Mouse (Mus musculus) stomach, embryonic 14.5 days (tissue): Measurements from ENCODE around the gene Ccdc114. TPM values are rescaled to one million over a fixed set of nuclear protein-coding genes. Genes with fewer than 3 reads are reported as not detected.

Experiments used
- ATAC-seq: fragments of 200-750 bp; cut with Nextera tagmentation; 2 replicates; pipeline ENCODE4 v1.8.0; 2017; ENCODE audit warnings: low read depth, moderate TSS enrichment; ENCODE audit not compliant: insufficient number of reproducible peaks, insufficient read depth, low FRiP score
- H3K27ac ChIP-seq: fragments of 300-500 bp; sonication (generic); 2 replicates; pipeline ENCODE4 v1.5.1; 2014; ENCODE audit warnings: mild to moderate bottlenecking, low read length, moderate library complexity, mixed read lengths
- H3K27me3 ChIP-seq: fragments of 300-500 bp; sonication (generic); 2 replicates; pipeline ENCODE4 v1.6.1; 2014; ENCODE audit warnings: low read length, control low read depth, mixed read lengths; ENCODE audit not compliant: control insufficient read depth, insufficient read depth
- H3K36me3 ChIP-seq: fragments of 300-500 bp; sonication (generic); 2 replicates; pipeline ENCODE4 v1.6.1; 2014; ENCODE audit warnings: mild to moderate bottlenecking, control low read depth, low read length, moderate library complexity, mixed read lengths; ENCODE audit not compliant: control insufficient read depth, insufficient read depth
- H3K4me1 ChIP-seq: fragments of 300-500 bp; sonication (generic); 2 replicates; pipeline ENCODE4 v1.6.1; 2014; ENCODE audit warnings: low read length, control low read depth, mixed read lengths; ENCODE audit not compliant: control insufficient read depth, insufficient read depth
- H3K4me2 ChIP-seq: fragments of 300-500 bp; sonication (generic); replicated peaks from 2 replicates; pipeline ENCODE4 v1.6.1; 2014; ENCODE audit warnings: low read depth, low read length, control low read depth
- H3K4me3 ChIP-seq: fragments of 300-500 bp; sonication (generic); 2 replicates; pipeline ENCODE4 v1.5.1; 2014; ENCODE audit warnings: low read depth, low read length, control low read depth
- H3K9ac ChIP-seq: fragments of 300-500 bp; sonication (generic); replicated peaks from 2 replicates; pipeline ENCODE4 v1.6.1; 2014; ENCODE audit warnings: low read depth, mild to moderate bottlenecking, control low read depth, low read length, moderate library complexity, mixed read lengths
- H3K9me3 ChIP-seq: fragments of 300-500 bp; sonication (generic); 2 replicates; pipeline ENCODE4 v1.6.1; 2016; ENCODE audit warnings: low read depth, low read length, control low read depth; ENCODE audit not compliant: control insufficient read depth
- WGBS: fragments of 180-500 bp; shearing (Covaris S2); extraction: QIAGEN DNeasy Blood & Tissue Kit; methylation state at CpG from one replicate; pipeline ENCODE4 v1.1.7; 2014; 5-methylcytosine and 5-hydroxymethylcytosine counted together
- polyA plus RNA-seq: library from polyadenylated mRNA; unstranded; fragments of >200 nt; fragmentation: Nextera tagmentation; extraction: Ambion mirVana; gene quantifications from 2 replicates; pipeline ENCODE4 v1.2.1, GENCODE M21; 2014

The Ccdc114 gene
- polyA plus RNA-seq, 1 experiment from 2014 or later = 3.4 TPM

DNA sequence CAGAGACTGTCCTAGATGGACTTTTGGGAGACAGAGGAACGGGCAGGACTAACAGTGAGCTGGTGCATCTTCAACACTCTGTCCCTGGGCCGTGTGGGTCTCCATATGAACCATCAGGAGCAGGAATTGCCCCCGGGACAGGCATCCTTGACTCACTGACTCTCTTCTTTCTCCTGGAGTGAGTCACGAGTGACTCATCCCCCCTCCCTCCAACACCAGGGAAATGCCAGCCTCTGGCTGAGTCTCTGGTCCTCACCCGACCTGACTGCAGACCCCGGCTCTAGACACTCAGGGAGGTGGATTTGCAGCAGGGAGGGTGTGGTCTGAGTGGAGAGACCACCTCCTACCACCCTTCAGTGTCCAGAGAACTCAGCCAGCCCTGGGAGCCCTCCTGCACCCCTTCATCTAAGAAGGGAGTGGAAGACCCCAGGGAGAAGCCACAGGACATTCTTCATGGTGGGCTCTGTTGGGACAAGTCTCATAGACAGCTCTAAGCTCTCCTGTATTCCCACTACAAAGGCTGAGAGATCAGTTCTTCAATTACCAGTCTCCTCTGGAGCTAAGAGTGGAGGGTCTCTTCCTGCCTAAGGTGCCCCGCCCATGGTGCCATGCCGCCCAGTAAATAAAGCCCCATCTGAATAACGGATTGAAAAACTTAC lies 3.2 kb upstream of the Ccdc114 start:
- H3K27ac ChIP-seq = peak overlapping the region; percentile 96
- peak overlapping the region; percentile 76 for H3K4me2 ChIP-seq
- H3K36me3 ChIP-seq = peaks cover 10% of the 10 kb centered on the region; the same call in 1 of the 2 replicates
- no peak for ATAC-seq
- H3K27me3 ChIP-seq = no peaks in the 10 kb centered on the region
- 12% methylated on average over 9 of the region's 9 CpGs for WGBS
- H3K9me3 ChIP-seq = no peaks in the 10 kb centered on the region
- peaks cover 60% of the 10 kb centered on the region for H3K4me1 ChIP-seq
- H3K9ac ChIP-seq = peak overlapping the region; percentile 63
- peak overlapping the region; percentile 53 for H3K4me3 ChIP-seq

DNA sequence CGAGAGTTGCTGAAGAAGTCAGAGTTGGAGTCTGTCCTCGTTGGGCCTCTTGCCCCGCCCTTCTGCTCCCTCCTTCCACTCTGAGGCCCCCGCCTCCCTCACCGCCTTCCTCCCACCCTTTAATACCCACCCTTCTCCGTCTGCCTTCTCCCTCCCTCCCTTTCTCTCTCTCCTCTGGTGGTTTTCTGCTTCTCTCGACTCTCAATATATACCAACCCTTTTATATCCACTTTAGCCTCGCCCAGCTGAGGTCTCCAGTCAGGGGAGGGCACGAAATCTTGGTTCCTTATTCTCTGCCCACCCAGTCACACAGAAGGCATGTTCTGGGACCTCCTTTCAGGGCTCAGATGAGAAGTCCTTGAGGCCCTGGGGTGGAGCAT lies 2.6 kb upstream of the Ccdc114 start, which contains the start of gene Emp3:
Emp3 (minus strand) TSS at position 163 of the 380 bp plus-strand sequence.
- ATAC-seq = no peak
- Histone ChIP-seq H3K4me1 (peaks cover 55% of the 10 kb centered on the region), H3K27ac (peak within 1 kb of the TSS; percentile 96), H3K9me3 (no peaks in the 10 kb centered on the region), H3K4me3 (peak within 1 kb of the TSS; percentile 53), H3K27me3 (no peaks in the 10 kb centered on the region), H3K4me2 (peak within 1 kb of the TSS; percentile 76), H3K36me3 (peaks cover 10% of the 10 kb centered on the region; the same call in 1 of the 2 replicates), H3K9ac (peak within 1 kb of the TSS; percentile 63)
- 12% methylated on average over 9 of the region's 9 CpGs for WGBS

DNA sequence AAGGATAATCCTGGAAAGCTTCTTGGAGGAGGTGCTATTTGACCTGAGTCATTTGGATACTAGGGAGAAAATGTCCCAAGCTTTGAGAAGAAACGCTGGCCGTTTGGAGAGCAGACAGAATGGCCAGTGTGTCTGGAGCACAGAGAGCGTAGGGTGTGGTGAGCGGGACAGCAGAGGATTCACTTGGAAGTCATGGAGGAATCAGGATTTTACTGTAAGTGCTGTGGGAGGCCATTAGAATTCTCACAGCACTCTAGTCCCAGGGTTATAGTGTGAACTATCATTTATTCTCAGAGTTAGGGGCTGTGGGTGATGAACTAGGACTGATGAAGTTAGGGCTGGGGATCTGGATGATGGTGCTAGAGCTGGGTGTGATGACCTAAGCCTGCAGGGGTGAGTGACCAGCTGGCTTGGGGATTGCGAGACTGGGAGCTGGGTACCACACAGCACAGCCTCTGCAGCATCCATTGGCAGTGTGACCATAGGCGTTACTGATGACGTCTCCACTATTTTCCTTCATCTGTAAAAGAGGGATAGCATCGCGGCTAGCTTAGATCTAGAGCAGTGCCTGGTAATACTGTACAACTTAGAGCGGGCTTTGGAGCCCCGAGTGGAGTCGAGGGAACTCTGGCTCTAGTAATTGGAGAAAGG lies 1.8 kb upstream of the Ccdc114 start:
- 79% methylated on average over 12 of the region's 12 CpGs for WGBS

DNA sequence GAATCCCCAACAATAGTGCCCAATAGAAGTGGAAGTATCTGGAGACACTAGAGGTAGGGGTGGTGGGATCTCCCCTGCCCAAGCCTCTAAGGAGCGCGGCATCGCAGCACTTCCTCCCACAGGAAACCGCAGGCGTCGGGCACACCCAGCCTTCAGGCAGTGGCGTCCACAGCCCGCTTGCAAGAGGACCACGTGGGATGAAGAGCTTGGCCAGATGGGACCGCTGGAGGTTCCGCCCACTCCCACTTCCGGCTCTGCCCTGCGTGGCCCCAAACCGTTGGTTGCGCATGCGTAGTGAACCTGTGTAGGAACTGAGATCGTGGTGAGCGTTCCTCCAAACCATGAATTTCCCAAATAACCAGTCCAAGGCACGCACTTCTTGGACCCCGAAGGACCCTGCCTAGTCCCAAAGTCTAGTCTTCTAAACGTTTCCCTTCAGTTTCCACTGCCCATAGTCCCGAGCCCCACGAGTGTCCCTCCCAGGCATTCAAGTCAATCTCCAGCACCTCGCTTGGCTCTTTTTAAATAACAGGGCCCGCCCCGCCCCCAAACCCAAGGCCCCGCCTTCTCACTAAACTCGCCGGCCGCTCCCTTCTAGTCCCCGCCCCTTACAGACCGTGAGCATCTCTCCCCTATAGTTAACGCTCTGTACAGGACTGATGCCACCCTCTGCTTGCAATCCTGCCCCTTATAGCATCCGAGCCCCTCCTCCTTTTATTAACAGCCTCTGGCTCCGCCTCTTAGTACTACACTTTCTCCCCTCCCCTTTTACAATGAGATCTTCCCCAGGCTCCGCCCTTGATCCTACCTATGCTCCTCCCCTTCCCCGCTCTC lies 727 bp upstream of the Ccdc114 start:
- Histone ChIP-seq H3K9me3 (no peaks in the 10 kb centered on the region), H3K27me3 (no peaks in the 10 kb centered on the region), H3K9ac (0 out of 2 replicates have a peak overlapping the region, but pooled peaks have one; percentile 18), H3K4me2 (peak overlapping the region; percentile 50), H3K27ac (peak overlapping the region; percentile 96), H3K4me1 (peaks cover 38% of the 10 kb centered on the region), H3K36me3 (peaks cover 8% of the 10 kb centered on the region; the same call in 1 of the 2 replicates), H3K4me3 (peak overlapping the region; percentile 35)
- peak; percentile 88 for ATAC-seq
- WGBS = under 1% methylated on average over 37 of the region's 37 CpGs

More for the DNA sequence above, 1.8 kb upstream of the Ccdc114 start:
- no peak for ATAC-seq
- peak overlapping the region; percentile 96 for H3K27ac ChIP-seq
- H3K9ac ChIP-seq = no peak overlapping the region
- peaks cover 49% of the 10 kb centered on the region for H3K4me1 ChIP-seq
- H3K9me3 ChIP-seq = no peaks in the 10 kb centered on the region
- H3K4me2 ChIP-seq = peak overlapping the region; percentile 50
- H3K27me3 ChIP-seq = no peaks in the 10 kb centered on the region
- no peak overlapping the region for H3K4me3 ChIP-seq
- H3K36me3 ChIP-seq = peaks cover 10% of the 10 kb centered on the region; the same call in 1 of the 2 replicates

DNA sequence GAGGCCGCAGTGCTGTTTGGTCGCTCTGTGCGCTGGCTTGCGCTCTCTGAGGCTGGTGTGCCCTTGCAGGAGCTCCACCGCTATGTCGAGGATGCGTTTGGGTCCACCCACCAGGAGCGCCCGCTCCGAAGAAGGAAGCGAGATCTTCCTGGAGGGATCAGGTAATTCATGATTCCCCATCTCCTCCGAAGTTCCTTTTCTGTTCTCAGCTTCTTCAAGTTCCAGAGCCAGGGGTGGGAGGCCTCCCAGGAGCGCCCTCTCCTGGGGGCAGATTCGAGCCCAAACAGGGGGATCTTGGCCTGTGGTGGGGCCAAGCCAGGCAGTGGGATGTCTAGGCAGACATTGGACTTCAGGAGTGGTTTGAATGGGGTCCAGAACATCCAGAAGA lies 551 bp downstream of the Ccdc114 start:
- WGBS = 21% methylated on average over 14 of the region's 14 CpGs
- Histone ChIP-seq H3K9me3 (no peaks in the 10 kb centered on the region), H3K27ac (0 out of 2 replicates have a peak overlapping the region, but pooled peaks have one; percentile 96), H3K27me3 (no peaks in the 10 kb centered on the region), H3K4me3 (peak overlapping the region; percentile 35; the same call in 1 of the 2 replicates), H3K36me3 (no peaks in the 10 kb centered on the region), H3K9ac (no peak overlapping the region), H3K4me1 (peaks cover 31% of the 10 kb centered on the region), H3K4me2 (peak overlapping the region; percentile 50)
- no peak for ATAC-seq

- Histone ChIP-seq H3K4me3 (no peak overlapping the region), H3K36me3 (no peaks in the 10 kb centered on the region), H3K4me1 (0 out of 2 replicates have a peak, but pooled peaks cover 6% of the 10 kb centered on the region), H3K4me2 (no peak overlapping the region), H3K27ac (peak overlapping the region; percentile 66; the same call in 1 of the 2 replicates), H3K27me3 (no peaks in the 10 kb centered on the region), H3K9me3 (0 out of 2 replicates have a peak, but pooled peaks cover 4% of the 10 kb centered on the region), H3K9ac (no peak overlapping the region)
- 0 out of 2 replicates have a peak, but pooled peaks have one; percentile 26 for ATAC-seq
- WGBS = 8% methylated on average over 21 of the region's 23 CpGs
Observed at GRCm38 (mm10) chr7:45928626-45929295, 4.9 kb downstream of the Ccdc114 start.

- no peak for ATAC-seq
- Histone ChIP-seq H3K36me3 (no peaks in the 10 kb centered on the region), H3K4me1 (no peaks in the 10 kb centered on the region), H3K9me3 (0 out of 2 replicates have a peak, but pooled peaks cover 4% of the 10 kb centered on the region), H3K4me3 (no peak overlapping the region), H3K27me3 (no peaks in the 10 kb centered on the region), H3K9ac (no peak overlapping the region), H3K27ac (no peak overlapping the region), H3K4me2 (no peak overlapping the region)
- 94% methylated on average over 1 of the region's 1 CpGs for WGBS
Observed at GRCm38 (mm10) chr7:45929688-45930087, 5.8 kb downstream of the Ccdc114 start.
